Mouse (Mus musculus) gastrocnemius, postnatal 25 days (tissue): ENCODE measurements at regions not wholly inside any gene's neighbourhood (a gene's known extent, or its start where the extent isn't known, plus 50 kb on each side); places are given as distances from the start of the nearest gene placed in this dataset.

ENCODE experiments used
- DNase-seq: peaks from one replicate; pipeline ENCODE4 v3.0.0; 2022

DNA sequence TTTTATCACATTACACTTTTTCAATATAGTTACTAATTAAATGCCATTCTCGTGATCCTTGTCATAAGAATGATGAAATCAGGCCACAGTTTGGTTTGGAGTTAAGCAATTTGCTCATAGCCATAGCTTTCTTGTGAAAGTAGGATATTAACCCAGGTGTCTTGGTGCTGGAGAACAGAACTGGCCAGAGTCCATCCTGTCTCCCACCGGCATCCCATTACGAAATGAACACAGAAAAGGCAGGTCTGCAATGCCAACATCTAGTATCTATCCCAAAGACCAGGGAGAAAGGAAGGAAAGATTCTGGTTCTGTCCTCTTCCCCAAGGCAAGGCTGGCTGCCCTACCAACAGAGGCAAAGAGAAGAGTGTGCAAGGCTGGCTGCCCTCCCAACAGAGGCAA lies 61.6 kb upstream of the Avpr1a start:
- DNase-seq = no peak

DNA sequence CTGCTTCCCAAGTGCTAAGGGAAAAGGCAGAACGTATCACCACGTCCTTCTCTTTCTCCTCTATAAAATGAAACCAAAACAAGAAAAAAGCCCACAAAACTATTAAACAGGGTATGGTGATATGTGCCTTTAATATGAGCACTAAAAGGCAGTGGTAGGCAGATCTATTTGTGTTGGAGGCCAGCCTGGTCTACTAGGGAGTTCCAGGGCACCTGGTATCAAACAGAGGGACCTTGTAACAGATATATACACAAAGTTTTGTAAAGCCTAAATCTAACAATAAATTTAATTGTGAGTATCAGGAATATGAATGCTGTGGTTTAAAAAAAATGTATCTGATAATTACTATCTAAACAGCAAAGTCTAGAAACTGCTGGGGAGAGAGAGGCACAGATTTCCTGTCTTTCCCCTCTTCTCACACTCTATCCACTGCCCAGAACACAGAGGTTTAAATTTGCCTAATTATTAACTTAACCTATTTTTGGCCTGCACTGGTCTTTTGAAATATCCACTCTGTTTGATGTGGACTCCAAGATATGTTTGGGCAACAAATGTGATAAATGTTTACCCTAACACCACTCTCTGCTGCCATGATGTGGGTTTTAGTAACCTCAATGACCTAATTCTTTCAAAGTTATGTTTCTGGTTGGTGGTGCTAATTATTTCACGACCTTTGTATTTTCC lies 68.5 kb upstream of the Avpr1a start:
- no peak for DNase-seq

DNA sequence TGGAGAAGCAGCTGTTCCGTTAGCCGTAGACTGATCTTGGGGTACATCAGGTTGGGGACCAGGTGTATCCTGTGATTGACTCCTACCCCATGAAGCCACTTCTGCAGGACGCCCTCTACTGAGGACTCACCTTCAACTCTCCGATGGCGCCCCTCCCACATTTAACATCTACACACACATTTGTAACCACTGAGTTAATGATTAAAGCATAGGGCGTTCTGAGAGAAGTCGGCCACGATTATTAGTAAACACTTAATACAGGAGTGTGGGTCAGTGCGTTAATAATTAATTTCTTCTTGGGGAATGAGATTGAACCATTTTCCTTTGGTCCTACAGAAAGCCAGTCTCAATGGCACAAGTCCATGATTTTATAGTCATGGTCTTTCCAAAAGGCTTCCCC lies 105.0 kb upstream of the Avpr1a start:
- no peak for DNase-seq

DNA sequence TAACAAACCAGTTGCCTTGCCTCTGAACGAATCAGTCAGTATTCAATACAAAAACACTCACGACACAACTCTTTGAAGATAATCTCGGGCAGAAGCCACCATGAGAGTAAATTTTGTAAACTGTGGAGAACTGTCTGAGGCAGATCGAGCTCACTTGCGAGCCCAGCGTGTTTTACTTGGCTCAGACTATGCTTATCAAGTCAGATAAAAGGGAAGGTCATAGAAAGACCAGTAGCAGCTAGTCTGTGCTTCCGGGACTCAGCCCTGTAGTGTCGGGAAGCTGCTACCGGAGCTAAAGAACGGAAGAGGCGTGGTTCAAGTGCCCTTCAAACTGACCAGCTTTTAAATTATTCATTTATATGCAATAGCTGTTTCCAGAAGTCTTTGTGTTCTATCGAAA lies 105.9 kb upstream of the Avpr1a start:
- no peak for DNase-seq

DNA sequence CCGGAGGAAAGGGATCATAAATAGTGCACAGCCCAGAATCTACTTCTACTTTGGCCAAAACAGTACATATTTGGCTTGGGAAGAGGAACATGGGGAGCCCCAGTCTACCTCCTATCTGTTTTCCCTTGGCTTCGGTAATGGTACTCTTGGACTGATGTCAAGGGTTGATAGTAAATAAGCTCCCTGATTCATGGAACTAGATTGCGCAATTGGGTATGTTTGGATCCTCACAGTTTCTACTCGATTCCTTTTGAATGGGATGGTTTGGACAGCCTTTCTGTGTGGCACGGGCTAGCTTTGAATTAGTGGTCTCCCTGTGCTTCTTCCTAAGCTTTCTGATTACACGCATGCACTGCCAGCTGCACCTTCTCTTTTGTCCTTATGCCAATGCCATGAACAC lies 121.4 kb upstream of the Avpr1a start:
- no peak for DNase-seq

DNA sequence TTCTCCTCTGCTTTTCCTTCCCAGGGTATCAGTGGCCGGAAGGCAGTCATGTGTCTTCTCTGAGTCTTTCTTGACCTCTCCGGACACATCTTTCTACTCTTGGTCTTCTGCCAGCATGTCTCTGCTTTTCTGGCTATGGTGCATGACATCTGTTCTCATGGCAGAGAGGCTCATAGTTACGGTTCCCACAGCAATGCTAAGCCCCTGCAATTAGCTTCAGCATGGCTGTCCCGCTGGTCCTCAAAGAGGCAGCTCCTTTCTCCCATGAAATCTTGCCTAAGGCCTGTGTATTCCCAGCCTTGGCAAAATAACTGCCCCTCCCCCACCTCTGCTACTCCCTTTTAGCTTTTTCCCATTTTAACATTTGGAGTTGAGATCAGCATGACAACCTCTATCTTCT lies 129.4 kb upstream of the Avpr1a start:
- DNase-seq = peak; percentile 25

DNA sequence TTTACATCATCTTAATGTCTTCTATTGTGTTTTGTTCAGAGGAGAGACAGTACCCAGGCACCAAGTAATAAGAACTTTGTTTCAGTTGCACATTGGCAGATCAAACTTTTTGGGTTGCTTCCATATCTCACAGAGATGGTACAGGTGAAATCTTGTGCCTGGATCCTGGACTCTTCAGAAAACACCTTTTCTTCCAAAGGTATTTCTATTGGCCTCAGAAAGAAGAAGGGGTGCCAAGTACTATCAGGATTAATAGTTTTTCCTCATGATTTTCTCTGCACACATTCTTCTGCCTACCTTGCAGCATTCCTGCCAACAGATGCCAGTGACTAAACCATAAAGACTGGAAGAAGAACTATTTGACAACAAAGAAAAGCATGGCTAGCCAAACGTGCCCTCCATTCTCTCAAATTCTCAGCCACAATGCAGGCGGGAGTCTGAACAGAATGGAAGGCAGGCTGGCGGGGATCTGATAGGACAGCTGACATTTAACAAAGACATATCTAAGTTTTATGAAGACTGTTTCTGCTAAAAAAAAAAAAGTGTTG lies 137.6 kb upstream of the Avpr1a start:
- DNase-seq = no peak

DNA sequence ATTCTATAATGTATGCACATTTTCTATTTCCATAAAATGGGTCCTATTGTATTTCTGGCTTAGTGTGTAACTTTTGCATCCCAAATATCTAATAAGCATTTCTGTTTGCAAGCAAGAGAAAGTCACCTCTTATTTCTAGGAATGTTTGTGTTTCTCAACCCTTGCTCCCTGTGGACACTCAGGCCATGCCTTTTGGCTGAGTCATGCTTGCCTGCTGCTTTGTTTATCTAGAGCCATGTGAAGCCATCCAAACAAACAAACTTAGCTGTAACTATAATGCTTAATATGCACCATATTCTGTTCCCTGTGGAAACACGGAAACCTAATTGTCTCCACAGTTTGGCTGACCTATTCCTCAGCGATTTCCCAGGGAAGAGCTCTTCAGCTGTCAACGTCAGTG lies 139.6 kb upstream of the Avpr1a start:
- DNase-seq = no peak

DNA sequence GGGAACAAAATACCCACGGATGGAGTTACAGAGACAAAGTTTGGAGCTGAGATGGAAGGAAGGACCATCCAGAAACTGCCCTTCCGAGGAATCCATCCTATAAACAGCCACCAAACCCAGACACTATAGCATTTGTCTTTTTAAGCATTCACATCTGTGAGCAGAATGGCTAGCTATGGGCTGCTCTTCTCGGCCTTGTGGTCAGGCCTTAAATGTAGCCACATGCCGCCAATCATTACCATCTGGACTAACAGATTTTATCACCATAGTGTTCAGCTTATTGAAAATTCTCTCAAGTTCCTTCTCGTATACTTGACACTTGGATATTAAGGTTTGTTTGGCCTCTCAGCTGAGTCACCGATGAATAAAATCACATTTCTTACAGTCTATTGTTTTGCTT lies 146.0 kb upstream of the Avpr1a start:
- DNase-seq = no peak

DNA sequence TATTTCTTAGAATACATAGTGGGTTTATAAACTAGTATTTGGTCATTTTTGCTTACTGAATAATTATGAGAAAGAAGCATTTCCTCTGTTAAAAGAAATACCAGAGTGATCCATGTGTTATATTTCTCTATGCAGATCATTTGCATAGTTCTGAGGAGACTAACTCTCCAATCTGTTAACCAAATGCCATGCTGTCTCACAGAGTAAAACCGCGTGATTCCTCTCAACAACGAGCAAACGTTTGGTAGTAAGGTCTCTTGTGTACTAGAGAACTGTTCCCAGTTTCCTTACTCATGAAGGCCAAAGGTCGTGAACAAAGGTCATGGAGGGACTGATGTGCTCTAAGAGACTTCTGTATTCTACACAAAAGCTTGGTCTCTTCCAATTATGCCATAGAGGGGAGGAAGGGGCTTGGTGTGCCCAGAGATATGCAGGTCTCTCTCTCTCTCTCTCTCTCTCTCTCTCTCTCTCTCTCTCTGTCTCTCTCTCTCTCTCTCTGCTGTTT lies 152.3 kb upstream of the Avpr1a start:
- DNase-seq = no peak

DNA sequence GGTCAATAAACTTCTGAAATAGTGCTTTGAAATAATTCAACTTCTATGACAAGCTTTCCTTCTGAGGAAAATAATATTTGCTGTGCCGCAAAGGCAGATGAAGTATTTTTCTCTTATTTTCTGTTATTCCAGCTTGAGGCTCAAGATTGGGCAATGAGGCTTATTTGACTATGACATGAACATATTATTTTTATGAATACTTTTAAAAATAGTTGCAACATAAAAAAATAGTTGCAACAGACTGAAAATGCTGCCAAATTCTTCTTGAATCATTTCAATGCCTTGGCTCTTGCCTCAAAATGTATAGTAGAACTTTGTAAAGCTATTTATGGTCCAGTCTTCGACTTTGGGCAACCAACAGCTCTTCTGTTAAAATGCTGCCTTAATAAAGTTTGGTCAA lies 156.7 kb upstream of the Avpr1a start:
- no peak for DNase-seq

DNA sequence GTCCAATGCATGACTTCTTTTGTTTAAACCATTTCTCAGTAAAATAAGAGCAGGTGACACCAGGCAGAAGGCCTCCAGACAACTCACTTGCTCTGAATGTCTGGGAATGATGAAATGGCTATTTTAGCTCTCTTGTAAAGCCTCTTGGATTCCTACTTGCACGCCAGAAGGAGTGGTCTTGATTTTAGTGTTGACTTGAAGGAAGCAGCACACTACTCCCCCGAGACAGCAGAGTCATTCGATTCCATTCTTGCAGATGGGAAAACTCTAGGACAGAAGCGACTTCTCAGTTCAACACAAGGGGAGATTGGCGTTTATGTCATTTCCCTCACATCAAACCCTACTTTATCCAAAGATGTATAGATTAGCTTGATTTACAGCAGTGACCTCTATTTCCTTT lies 157.2 kb upstream of the Avpr1a start:
- DNase-seq = peak; percentile 7

DNA sequence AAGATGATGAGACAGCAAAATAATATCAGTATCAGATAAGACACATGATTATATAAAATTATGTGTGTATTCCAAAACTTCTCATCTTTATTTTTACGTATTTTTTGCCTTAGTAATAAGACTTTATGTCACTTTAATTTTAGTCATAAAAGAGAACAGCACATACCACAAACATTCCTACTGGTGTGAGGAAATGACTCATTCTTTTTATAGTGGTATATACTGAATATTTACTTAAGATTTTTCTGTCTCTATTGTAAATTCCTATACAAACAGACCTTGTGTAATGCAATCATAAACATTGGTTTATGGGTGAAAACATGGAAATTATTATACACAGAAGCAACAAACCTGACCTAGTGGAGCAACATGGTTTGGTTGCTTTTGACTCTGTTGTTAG lies 173.4 kb upstream of the Avpr1a start:
- no peak for DNase-seq

DNA sequence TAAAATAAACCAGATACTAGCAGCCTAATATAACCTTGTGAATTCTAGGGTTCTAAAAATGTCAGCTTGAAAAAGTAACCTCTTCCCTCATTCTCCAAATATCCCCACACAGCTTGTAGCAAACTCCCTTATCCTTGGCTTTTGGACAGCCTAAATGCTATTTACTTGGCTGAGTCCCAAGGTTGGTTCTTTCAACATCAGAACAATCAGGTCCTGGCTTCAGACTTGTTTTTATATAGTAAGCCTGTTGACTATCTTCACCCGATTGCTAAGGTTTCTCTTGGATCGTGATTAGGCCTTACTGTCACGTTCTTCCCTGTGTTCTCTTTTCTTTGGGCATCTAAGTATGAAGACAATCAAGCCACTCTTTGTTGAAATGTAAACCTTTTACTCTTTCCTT lies 174.1 kb upstream of the Avpr1a start:
- no peak for DNase-seq

DNA sequence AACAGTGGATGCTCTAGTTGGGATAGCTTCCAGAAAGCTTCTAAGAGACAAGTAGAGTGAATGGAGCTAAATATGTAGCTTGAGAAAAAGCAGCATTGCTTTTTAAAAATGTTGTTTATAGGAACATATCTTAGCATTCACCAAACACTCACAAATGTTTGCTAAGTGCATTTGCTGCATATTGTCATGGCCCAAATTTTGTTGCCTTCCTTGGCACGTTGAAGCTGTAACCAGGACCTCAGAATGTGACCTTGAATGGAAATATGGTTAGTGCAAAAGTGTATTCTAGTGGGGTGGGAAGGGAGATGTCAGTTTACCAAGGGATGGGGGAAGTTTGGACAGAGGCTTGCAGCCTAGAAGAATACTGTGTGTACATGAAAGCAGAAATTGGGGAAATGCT lies 166.9 kb upstream of the Rxylt1 start:
- DNase-seq = no peak

DNA sequence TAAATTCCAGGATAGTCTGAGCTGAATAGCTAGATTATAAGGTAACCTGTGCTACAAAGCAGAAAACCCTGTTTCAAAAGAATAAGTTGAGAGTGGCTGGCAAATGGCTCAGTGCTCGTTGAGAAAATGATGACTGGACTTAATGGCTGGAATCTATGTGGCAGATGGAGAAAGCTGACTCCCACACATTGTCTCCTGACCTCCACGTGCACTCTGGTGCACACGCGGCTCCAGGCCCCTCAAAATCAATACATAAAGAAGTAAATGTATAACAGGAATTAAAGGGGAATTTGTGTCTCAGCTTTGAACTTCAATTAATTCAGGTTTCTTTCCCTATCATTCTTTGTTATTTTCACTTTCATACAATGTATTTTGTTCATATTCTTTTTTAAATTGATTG lies 162.2 kb upstream of the Rxylt1 start:
- no peak for DNase-seq

DNA sequence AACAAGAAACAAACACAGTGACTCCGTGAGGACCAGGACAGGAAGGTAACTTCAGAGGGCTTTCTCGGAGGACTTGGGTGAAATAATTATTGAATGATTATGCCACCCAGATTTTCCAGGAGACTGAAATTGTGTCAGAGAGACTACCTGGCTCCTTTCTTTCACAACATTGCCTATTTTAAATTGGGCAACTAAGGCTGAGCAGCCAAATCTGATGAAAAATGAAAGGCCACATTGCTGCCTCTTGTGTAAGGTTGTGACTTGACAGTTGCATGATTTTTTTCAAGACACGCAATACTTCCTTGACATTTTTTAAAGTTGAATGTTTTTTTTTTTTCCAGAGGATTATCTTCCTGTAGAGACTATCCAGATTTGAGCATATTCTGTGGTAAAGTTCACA lies 161.5 kb upstream of the Rxylt1 start:
- DNase-seq = no peak

DNA sequence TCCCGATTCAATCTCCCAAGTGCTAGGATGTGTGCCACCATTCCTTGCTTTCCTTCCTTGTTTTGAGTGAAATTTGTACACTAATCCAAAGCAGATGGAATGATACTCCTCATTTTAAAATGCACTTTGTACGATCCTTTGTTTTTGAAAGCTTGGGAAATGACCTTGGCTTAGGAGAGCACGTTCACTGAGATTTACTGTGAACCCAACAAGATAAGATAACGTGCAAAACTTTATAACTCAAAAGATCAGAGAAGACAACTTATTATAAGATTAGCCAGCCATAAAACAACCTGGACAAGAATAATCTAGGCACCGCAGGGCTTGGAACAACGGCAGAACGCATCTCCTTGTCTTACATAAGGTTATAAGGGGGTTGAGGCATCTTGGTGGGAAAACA lies 134.6 kb upstream of the Rxylt1 start:
- DNase-seq = no peak

DNA sequence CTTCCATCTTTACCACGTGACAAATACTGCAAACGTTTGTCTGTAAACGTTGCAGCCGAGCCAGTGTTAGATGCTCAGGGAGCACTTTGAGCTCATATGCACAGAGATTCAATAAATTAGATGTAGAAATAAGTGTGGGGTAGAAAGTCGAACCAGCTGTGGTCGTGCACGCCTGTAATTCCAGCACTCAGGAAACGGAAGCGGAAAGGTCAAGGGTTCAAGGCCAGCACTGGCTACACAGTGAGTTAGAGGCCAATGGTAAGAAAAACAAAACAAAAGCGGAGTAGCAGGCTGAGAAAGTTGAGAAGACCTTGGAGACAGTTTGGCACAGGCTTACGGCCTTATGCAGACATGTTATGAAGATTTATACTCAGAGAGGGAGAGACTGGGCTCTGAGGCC lies 133.6 kb upstream of the Rxylt1 start:
- DNase-seq = no peak

DNA sequence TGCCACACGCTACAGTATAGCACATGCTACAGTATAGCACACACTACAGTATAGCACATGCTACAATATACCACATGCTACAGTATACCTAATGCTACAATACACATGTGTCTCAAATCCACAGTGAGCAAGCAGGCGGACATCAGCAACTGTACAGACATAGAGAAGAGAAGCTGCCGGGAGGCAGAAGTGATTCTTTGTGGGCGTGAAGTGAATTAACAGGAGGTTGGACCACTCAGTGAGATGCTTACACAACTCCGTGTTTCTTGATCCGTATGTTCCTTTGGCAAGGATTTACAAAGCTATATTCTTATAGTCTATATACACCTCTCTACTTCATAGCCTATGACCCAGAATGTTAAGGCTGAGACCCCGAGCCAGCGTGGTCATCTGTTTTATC lies 128.5 kb upstream of the Rxylt1 start:
- no peak for DNase-seq

DNA sequence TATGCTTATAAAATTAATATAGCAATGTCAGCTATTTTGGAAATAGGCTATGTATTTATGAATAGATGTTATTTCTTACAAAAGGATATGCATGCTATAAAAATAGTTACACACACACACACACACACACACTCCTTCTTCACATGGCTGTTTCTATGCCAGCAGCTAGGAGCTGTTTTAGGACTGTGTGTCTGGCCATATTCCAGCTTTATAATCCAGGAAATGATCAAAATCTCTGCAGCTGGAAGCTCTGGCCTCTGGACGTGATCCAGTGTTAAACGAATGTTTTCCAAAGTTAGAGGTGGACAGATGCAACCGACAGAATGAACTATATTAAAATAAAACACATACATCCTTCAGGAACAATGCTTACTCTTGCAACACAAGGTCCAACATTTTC lies 125.9 kb upstream of the Rxylt1 start:
- no peak for DNase-seq

DNA sequence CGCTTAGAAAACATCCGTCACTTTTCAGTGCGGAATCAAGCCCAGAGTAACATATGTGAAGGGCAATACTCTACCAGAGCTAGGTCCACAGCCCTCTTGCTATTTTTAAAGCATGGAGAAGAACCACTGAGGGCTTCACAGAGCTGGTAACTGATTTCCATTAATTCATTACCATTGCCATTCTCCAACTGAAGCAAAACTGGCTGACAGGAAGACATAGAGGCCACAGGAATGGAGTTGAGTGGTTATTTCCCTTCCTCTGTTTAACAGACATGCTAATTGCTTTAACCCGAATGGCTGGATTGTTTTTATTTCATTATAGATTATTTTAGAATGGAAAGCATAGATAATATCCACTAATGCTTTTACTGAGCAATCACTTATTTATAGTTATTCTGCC lies 120.4 kb upstream of the Rxylt1 start:
- no peak for DNase-seq

DNA sequence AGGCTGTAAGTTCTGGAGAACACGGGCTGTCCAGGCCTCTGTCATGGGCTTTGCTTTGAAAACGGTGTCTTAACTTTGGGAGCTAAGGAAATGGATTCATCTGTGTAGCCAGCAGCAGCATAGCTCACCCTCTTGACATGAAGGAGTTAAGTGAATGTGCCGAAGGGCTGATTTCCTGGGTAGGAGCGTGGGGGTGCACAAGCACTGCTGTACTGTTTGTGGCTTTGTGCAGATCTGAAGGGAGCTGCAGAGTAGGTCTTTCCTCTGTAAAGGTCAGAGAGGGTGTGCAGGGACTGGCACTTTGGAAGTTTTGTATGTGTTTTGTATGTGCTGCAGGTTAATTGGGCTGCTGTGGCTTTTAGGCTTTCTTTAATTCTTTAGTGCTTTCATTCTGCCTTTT lies 102.6 kb upstream of the Rxylt1 start:
- DNase-seq = no peak

DNA sequence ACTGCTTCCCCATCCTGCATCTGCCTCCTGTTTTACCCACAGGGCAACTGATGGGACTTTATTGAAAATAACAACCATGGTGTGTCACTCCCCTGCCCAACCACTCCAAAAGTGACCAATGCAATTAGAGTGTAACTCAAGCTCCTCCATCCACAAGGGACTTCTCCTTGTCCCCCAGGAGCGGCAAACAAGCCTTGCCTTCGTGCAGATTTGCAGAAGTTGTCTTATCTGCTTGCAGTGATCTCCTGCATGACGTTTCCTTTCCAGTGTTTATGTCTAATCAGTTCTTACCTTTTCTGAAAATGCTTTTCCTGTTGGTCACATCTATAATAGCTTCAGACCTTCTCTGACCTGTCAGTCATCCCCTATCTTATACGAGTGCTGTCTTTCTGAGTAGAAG lies 100.5 kb upstream of the Rxylt1 start:
- no peak for DNase-seq

DNA sequence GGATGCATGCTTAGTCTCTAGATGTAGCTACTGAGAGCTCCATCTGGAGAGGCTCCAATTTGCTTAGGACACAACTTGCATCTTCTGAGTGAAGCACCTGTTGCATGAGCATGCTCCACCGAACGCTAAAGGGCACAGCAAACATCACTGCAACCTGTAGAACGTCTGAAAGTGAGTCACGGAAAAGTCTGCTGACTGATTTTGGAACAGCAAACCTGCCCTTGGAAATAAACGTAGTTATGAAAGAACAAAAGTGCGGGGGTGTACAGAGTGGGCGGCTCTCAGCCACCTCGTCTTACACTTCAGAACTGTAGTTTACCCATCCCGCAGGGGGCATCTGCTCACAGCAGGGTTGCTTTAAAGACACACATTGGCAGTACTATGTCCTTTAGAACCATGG lies 97.0 kb upstream of the Rxylt1 start:
- DNase-seq = no peak
